Mouse (Mus musculus): ENCODE results near the gene Psmd11. TPM values are rescaled to one million over a fixed set of nuclear protein-coding genes. Genes with fewer than 3 reads are reported as not detected.
"Not testable (repeated sequence)": the region's sequence is repeated elsewhere in the genome, so short reads cannot be mapped to it uniquely, and the experiment has no call there.

Gene Psmd11
- polyA plus RNA-seq, 1 experiment from 2014 or later = 300 TPM

GRCm38 (mm10) chr11:80424691-80425090 lies 3.7 kb upstream of the Psmd11 start:
- WGBS = 85% methylated on average over 2 of the region's 2 CpGs
- Histone ChIP-seq H3K4me3 (ENCODE audit: low read length) (no peak overlapping the region), H3K9ac (ENCODE audit: low read depth, low read length) (no peak overlapping the region), H3K4me2 (replicated peaks; ENCODE audit: low read depth, low read length) (no peak overlapping the region), H3K36me3 (ENCODE audit: control insufficient read depth, insufficient read depth, low read length) (no peaks in the 10 kb centered on the region), H3K27ac (ENCODE audit: low read depth, low read length) (no peak overlapping the region), H3K4me1 (ENCODE audit: control insufficient read depth, insufficient read depth, low read length) (peaks cover under 1% of the 10 kb centered on the region; the same call in 1 of the 2 replicates), H3K9me3 (ENCODE audit: control insufficient read depth, low read length) (no peaks in the 10 kb centered on the region), H3K27me3 (ENCODE audit: control insufficient read depth, insufficient read depth, low read length) (no peaks in the 10 kb centered on the region)
- no peak for ATAC-seq (ENCODE audit: low FRiP score, low TSS enrichment)

GRCm38 (mm10) chr11:80425247-80425778 lies 3.1 kb upstream of the Psmd11 start:
- H3K4me1 ChIP-seq (ENCODE audit: control insufficient read depth, insufficient read depth, low read length) = peaks cover 5% of the 10 kb centered on the region
- no peak overlapping the region for H3K4me3 ChIP-seq (ENCODE audit: low read length)
- H3K4me2 ChIP-seq (replicated peaks; ENCODE audit: low read depth, low read length) = no peak overlapping the region
- H3K9me3 ChIP-seq (ENCODE audit: control insufficient read depth, low read length) = no peaks in the 10 kb centered on the region
- ATAC-seq (ENCODE audit: low FRiP score, low TSS enrichment) = no peak
- no peak overlapping the region for H3K9ac ChIP-seq (ENCODE audit: low read depth, low read length)
- no peak overlapping the region for H3K27ac ChIP-seq (ENCODE audit: low read depth, low read length)
- no peaks in the 10 kb centered on the region for H3K27me3 ChIP-seq (ENCODE audit: control insufficient read depth, insufficient read depth, low read length)
- no peaks in the 10 kb centered on the region for H3K36me3 ChIP-seq (ENCODE audit: control insufficient read depth, insufficient read depth, low read length)
- WGBS = 68% methylated on average over 5 of the region's 5 CpGs

- not testable (repeated sequence) for H3K36me3 ChIP-seq (ENCODE audit: control insufficient read depth, insufficient read depth, low read length); H3K27me3 ChIP-seq (ENCODE audit: control insufficient read depth, insufficient read depth, low read length); H3K4me2 ChIP-seq (replicated peaks; ENCODE audit: low read depth, low read length); H3K4me3 ChIP-seq (ENCODE audit: low read length); ATAC-seq (ENCODE audit: low FRiP score, low TSS enrichment); H3K4me1 ChIP-seq (ENCODE audit: control insufficient read depth, insufficient read depth, low read length); H3K9me3 ChIP-seq (ENCODE audit: control insufficient read depth, low read length); H3K9ac ChIP-seq (ENCODE audit: low read depth, low read length); H3K27ac ChIP-seq (ENCODE audit: low read depth, low read length)
- 84% methylated on average over 16 of the region's 16 CpGs for WGBS
These were observed 2.2 kb upstream of the Psmd11 start for GRCm38 (mm10) chr11:80426029-80426813.

GRCm38 (mm10) chr11:80429009-80429475 lies 627 bp downstream of the Psmd11 start:
- under 1% methylated on average over 37 of the region's 37 CpGs for WGBS
- Histone ChIP-seq H3K27me3 (ENCODE audit: control insufficient read depth, insufficient read depth, low read length) (no peaks in the 10 kb centered on the region), H3K27ac (ENCODE audit: low read depth, low read length) (peak overlapping the region; percentile 65; the same call in 1 of the 2 replicates), H3K4me1 (ENCODE audit: control insufficient read depth, insufficient read depth, low read length) (peaks cover 7% of the 10 kb centered on the region), H3K36me3 (ENCODE audit: control insufficient read depth, insufficient read depth, low read length) (peaks cover 20% of the 10 kb centered on the region), H3K9me3 (ENCODE audit: control insufficient read depth, low read length) (no peaks in the 10 kb centered on the region), H3K9ac (ENCODE audit: low read depth, low read length) (peak overlapping the region; percentile 96), H3K4me3 (ENCODE audit: low read length) (peak overlapping the region; percentile 99), H3K4me2 (replicated peaks; ENCODE audit: low read depth, low read length) (peak overlapping the region; percentile 49)
- ATAC-seq (ENCODE audit: low FRiP score, low TSS enrichment) = no peak; the same call in none of the 2 replicates

- 57% methylated on average over 14 of the region's 14 CpGs for WGBS
- ATAC-seq (ENCODE audit: low FRiP score, low TSS enrichment) = no peak
- peak overlapping the region; percentile 96 for H3K9ac ChIP-seq (ENCODE audit: low read depth, low read length)
- H3K4me1 ChIP-seq (ENCODE audit: control insufficient read depth, insufficient read depth, low read length) = peaks cover 7% of the 10 kb centered on the region
- H3K9me3 ChIP-seq (ENCODE audit: control insufficient read depth, low read length) = no peaks in the 10 kb centered on the region
- H3K27ac ChIP-seq (ENCODE audit: low read depth, low read length) = no peak overlapping the region
- H3K4me3 ChIP-seq (ENCODE audit: low read length) = peak overlapping the region; percentile 99
- H3K27me3 ChIP-seq (ENCODE audit: control insufficient read depth, insufficient read depth, low read length) = no peaks in the 10 kb centered on the region
- peak overlapping the region; percentile 49 for H3K4me2 ChIP-seq (replicated peaks; ENCODE audit: low read depth, low read length)
- peaks cover 23% of the 10 kb centered on the region for H3K36me3 ChIP-seq (ENCODE audit: control insufficient read depth, insufficient read depth, low read length)
These were observed 1.2 kb downstream of the Psmd11 start for GRCm38 (mm10) chr11:80429500-80430166.

- no peak overlapping the region for H3K4me3 ChIP-seq (ENCODE audit: low read length)
- H3K4me1 ChIP-seq (ENCODE audit: control insufficient read depth, insufficient read depth, low read length) = peaks cover 7% of the 10 kb centered on the region
- ATAC-seq (ENCODE audit: low FRiP score, low TSS enrichment) = no peak
- 81% methylated on average over 3 of the region's 3 CpGs for WGBS
- no peak overlapping the region for H3K4me2 ChIP-seq (replicated peaks; ENCODE audit: low read depth, low read length)
- peaks cover 28% of the 10 kb centered on the region for H3K36me3 ChIP-seq (ENCODE audit: control insufficient read depth, insufficient read depth, low read length)
- no peak overlapping the region for H3K9ac ChIP-seq (ENCODE audit: low read depth, low read length)
- no peaks in the 10 kb centered on the region for H3K27me3 ChIP-seq (ENCODE audit: control insufficient read depth, insufficient read depth, low read length)
- no peaks in the 10 kb centered on the region for H3K9me3 ChIP-seq (ENCODE audit: control insufficient read depth, low read length)
- no peak overlapping the region for H3K27ac ChIP-seq (ENCODE audit: low read depth, low read length)
These were observed 2.0 kb downstream of the Psmd11 start for GRCm38 (mm10) chr11:80430366-80430910.

GRCm38 (mm10) chr11:80446916-80447315 lies 18.5 kb downstream of the Psmd11 start:
- H3K4me3 ChIP-seq (ENCODE audit: low read length) = no peak overlapping the region
- ATAC-seq (ENCODE audit: low FRiP score, low TSS enrichment) = no peak
- H3K9ac ChIP-seq (ENCODE audit: low read depth, low read length) = no peak overlapping the region
- 95% methylated on average over 3 of the region's 3 CpGs for WGBS
- H3K27ac ChIP-seq (ENCODE audit: low read depth, low read length) = no peak overlapping the region
- no peak overlapping the region for H3K4me2 ChIP-seq (replicated peaks; ENCODE audit: low read depth, low read length)
- peaks cover 69% of the 10 kb centered on the region for H3K36me3 ChIP-seq (ENCODE audit: control insufficient read depth, insufficient read depth, low read length)
- no peaks in the 10 kb centered on the region for H3K4me1 ChIP-seq (ENCODE audit: control insufficient read depth, insufficient read depth, low read length)
- H3K9me3 ChIP-seq (ENCODE audit: control insufficient read depth, low read length) = no peaks in the 10 kb centered on the region
- no peaks in the 10 kb centered on the region for H3K27me3 ChIP-seq (ENCODE audit: control insufficient read depth, insufficient read depth, low read length)

- ATAC-seq (ENCODE audit: low FRiP score, low TSS enrichment) = no peak
- H3K4me3 ChIP-seq (ENCODE audit: low read length) = no peak overlapping the region
- H3K4me1 ChIP-seq (ENCODE audit: control insufficient read depth, insufficient read depth, low read length) = no peaks in the 10 kb centered on the region
- H3K27ac ChIP-seq (ENCODE audit: low read depth, low read length) = no peak overlapping the region
- H3K9me3 ChIP-seq (ENCODE audit: control insufficient read depth, low read length) = no peaks in the 10 kb centered on the region
- H3K9ac ChIP-seq (ENCODE audit: low read depth, low read length) = no peak overlapping the region
- 87% methylated on average over 2 of the region's 2 CpGs for WGBS
- H3K27me3 ChIP-seq (ENCODE audit: control insufficient read depth, insufficient read depth, low read length) = no peaks in the 10 kb centered on the region
- H3K4me2 ChIP-seq (replicated peaks; ENCODE audit: low read depth, low read length) = no peak overlapping the region
- peaks cover 56% of the 10 kb centered on the region for H3K36me3 ChIP-seq (ENCODE audit: control insufficient read depth, insufficient read depth, low read length)
These were observed 21.4 kb downstream of the Psmd11 start for GRCm38 (mm10) chr11:80449859-80450258.
